Mouse (Mus musculus): ENCODE data around the gene Pacsin3. TPM values are rescaled to one million over a fixed set of nuclear protein-coding genes. Genes with fewer than 3 reads are reported as not detected.

The Pacsin3 gene
- polyA plus RNA-seq (2014; fragmentation: Illumina TruSeq; extraction: RNeasy Lipid Tissue Mini Kit (QIAGEN cat#74804); ENCODE audit: insufficient read depth, low read depth, low replicate concordance) = 22.2 TPM

DNA sequence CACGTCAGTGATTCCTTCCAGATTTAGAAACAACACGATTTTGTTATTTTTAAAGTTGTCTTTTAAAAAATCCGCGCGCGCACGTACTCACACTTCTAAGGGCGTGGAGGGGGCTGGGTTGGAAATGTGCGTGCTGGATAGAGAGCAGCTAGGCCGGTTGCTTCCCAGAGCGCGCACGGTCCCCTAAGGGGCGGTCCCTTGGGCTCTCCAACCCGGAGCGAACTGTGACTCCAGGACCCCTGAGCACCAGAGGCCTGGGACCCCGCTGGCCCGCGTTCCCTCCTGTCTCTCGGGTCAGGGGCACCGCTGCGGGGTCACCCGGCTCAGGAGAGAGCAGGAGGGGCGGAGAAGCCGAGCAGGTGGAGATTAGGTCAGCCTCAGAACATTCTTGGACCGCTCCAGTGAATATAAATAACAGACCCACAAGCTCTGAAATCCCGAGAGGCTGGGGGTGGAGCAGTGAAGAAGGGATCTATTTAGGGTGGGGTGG is at the start of gene Pacsin3:
Gene Pacsin3 (plus strand): TSS at position 294 of the 490 bp plus-strand sequence.

DNA sequence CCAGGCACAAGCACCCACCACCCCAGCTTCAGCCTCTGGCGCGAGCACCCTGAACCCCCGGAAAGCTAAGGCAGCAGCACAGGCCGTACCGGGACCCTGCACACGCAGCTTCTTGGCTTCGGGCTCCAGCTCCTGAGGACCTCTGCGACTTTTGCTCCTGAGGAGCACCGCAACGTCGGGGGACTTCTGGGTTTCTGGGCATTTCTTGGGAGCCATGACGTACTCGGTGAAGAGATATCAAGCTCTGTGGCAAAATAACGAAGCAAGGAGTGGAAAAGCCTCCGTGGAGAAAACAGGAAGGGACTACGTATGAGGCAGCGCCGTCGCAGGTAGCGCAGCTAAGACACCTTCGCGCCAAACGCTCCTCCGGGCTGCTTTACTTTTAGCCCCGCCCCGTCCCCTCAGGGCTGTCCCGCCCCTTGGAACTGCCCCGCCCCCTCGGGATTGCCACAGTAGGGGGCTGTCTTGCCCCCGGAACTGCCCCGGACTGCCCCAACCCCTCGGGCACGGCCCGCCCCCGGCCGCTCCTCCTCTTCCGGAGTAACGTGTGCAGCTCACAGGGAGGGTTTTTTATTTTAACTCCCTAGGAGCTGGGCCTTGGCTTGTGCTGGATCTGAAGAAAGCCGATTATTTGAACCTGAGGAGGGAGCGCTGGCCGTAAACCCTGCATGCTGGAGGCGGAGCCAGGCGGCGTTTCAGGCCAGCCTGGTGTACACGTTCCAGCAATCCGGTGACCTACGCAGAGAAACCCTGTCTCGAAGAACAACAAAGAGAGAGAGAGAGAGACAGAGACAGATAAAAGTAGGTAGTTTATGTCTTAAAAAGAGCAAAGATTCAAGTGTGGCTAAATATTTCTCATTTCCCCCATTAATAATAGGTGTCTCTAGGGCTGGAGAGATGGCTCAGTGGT is 18.9 kb upstream of the Pacsin3 start, which contains the start of gene Ddb2:
Gene Ddb2 (minus strand): TSS at position 382 of the 910 bp plus-strand sequence.

DNA sequence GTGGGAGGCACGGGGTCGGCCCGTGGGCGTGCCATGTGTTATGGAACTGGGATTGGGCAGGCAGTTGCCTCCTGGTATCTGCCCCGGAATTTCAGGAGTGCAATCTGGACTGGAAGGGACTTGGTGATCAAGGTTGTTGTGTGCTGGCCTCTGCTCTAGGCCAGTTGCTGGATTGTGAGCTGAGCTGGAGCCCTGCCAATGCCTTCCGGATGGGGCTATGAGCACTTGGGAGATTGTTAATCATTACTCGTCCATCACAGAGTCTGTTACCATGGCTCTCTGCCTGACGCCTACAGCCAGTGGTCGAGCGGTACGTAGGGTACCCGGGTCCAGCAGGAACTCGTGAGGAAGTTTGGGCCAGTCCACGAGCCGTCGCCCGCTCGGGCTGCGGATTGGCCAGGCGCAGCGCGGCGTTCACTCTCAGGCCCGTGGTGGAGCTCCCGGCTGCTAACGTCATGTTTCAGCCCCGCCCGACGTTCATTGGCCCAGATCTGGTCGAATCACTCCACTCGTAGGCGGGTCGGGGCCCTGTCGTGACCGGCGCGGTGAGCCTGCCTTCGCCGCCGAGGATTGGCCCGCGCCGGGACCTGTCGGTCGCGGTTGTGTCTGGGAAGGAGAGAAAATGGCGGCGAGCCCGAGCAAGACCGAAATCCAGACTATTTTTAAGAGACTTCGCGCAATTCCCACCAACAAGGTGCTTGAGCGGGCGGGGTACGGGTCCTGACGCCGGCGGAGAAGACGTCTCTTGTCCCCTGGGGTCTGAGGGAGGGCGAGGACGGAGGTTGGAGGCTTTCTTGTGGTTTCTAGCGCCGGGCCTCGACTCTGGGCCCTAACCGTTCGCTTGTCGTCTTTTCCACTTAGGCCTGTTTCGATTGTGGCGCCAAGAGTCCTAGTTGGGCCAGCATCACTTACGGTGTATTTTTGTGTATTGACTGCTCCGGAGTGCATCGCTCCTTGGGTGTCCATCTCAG is 9.2 kb downstream of the Pacsin3 start, which contains the start of gene Arfgap2:
Gene Arfgap2 (plus strand): TSS at position 264 of the 971 bp plus-strand sequence.

Other genes starting within 250 kb of the Pacsin3 start
- gene Rapsn, start 220.3 kb upstream of the Pacsin3 start, polyA plus RNA-seq (2014; fragmentation: Illumina TruSeq; extraction: RNeasy Lipid Tissue Mini Kit (QIAGEN cat#74804); ENCODE audit: insufficient read depth, low read depth, low replicate concordance) = 1.7 TPM
- gene Psmc3, start 201.9 kb upstream of the Pacsin3 start, polyA plus RNA-seq (2014; fragmentation: Illumina TruSeq; extraction: RNeasy Lipid Tissue Mini Kit (QIAGEN cat#74804); ENCODE audit: insufficient read depth, low read depth, low replicate concordance) = 141 TPM
- 22.6 TPM for gene Slc39a13, start 185.5 kb upstream of the Pacsin3 start, polyA plus RNA-seq (2014; fragmentation: Illumina TruSeq; extraction: RNeasy Lipid Tissue Mini Kit (QIAGEN cat#74804); ENCODE audit: insufficient read depth, low read depth, low replicate concordance)
- 29.8 TPM for gene Spi1, start 173.6 kb upstream of the Pacsin3 start, polyA plus RNA-seq (2014; fragmentation: Illumina TruSeq; extraction: RNeasy Lipid Tissue Mini Kit (QIAGEN cat#74804); ENCODE audit: insufficient read depth, low read depth, low replicate concordance)
- gene Mybpc3, start 137.8 kb upstream of the Pacsin3 start, polyA plus RNA-seq (2014; fragmentation: Illumina TruSeq; extraction: RNeasy Lipid Tissue Mini Kit (QIAGEN cat#74804); ENCODE audit: insufficient read depth, low read depth, low replicate concordance) = 3.7 TPM
- 15.5 TPM for gene Madd, start 72.1 kb upstream of the Pacsin3 start, polyA plus RNA-seq (2014; fragmentation: Illumina TruSeq; extraction: RNeasy Lipid Tissue Mini Kit (QIAGEN cat#74804); ENCODE audit: insufficient read depth, low read depth, low replicate concordance)
- gene Nr1h3, start 53.1 kb upstream of the Pacsin3 start, polyA plus RNA-seq (2014; fragmentation: Illumina TruSeq; extraction: RNeasy Lipid Tissue Mini Kit (QIAGEN cat#74804); ENCODE audit: insufficient read depth, low read depth, low replicate concordance) = 51.4 TPM
- gene Acp2, start 53.1 kb upstream of the Pacsin3 start, polyA plus RNA-seq (2014; fragmentation: Illumina TruSeq; extraction: RNeasy Lipid Tissue Mini Kit (QIAGEN cat#74804); ENCODE audit: insufficient read depth, low read depth, low replicate concordance) = 13.0 TPM
- gene Ddb2, start 19.0 kb upstream of the Pacsin3 start, polyA plus RNA-seq (2014; fragmentation: Illumina TruSeq; extraction: RNeasy Lipid Tissue Mini Kit (QIAGEN cat#74804); ENCODE audit: insufficient read depth, low read depth, low replicate concordance) = 9.9 TPM
- gene Arfgap2, start 9.0 kb downstream of the Pacsin3 start, polyA plus RNA-seq (2014; fragmentation: Illumina TruSeq; extraction: RNeasy Lipid Tissue Mini Kit (QIAGEN cat#74804); ENCODE audit: insufficient read depth, low read depth, low replicate concordance) = 38.3 TPM
- 26.7 TPM for gene 1110051M20Rik, start 188.8 kb downstream of the Pacsin3 start, polyA plus RNA-seq (2014; fragmentation: Illumina TruSeq; extraction: RNeasy Lipid Tissue Mini Kit (QIAGEN cat#74804); ENCODE audit: insufficient read depth, low read depth, low replicate concordance)
- 13.9 TPM for gene Lrp4, start 201.6 kb downstream of the Pacsin3 start, polyA plus RNA-seq (2014; fragmentation: Illumina TruSeq; extraction: RNeasy Lipid Tissue Mini Kit (QIAGEN cat#74804); ENCODE audit: insufficient read depth, low read depth, low replicate concordance)

All from lung, adult 10 weeks (tissue).